Mouse (Mus musculus) kidney, postnatal 0 days (tissue): ENCODE measurements around the gene Dclk2. TPM values are rescaled to one million over a fixed set of nuclear protein-coding genes. Genes with fewer than 3 reads are reported as not detected.

Experiments used
- ATAC-seq: fragments of 200-750 bp; cut with Nextera tagmentation; replicated peaks from 2 replicates; pipeline ENCODE4 v1.8.0; 2017; ENCODE audit warnings: low read depth, moderate number of reproducible peaks, moderate TSS enrichment, moderate library complexity; ENCODE audit not compliant: low FRiP score
- DNase-seq: peaks from one replicate; pipeline ENCODE4 v3.0.0-alpha.2; 2016; ENCODE audit warnings: low spot score
- H3K27ac ChIP-seq: fragments of 300-500 bp; sonication (generic); 2 replicates; pipeline ENCODE4 v1.5.1; 2014; ENCODE audit warnings: mild to moderate bottlenecking
- H3K27me3 ChIP-seq: fragments of 300-500 bp; sonication (generic); 2 replicates; pipeline ENCODE4 v1.6.1; 2014; ENCODE audit warnings: low read length, mixed read lengths; ENCODE audit not compliant: insufficient read depth
- H3K36me3 ChIP-seq: fragments of 300-500 bp; sonication (generic); 2 replicates; pipeline ENCODE4 v1.6.1; 2014; ENCODE audit warnings: low read length, mixed read lengths; ENCODE audit not compliant: insufficient read depth
- H3K4me1 ChIP-seq: fragments of 300-500 bp; sonication (generic); replicated peaks from 2 replicates; pipeline ENCODE4 v1.6.1; 2014; ENCODE audit warnings: antibody characterized with exemption, low read length, mixed read lengths; ENCODE audit not compliant: insufficient read depth
- H3K4me2 ChIP-seq: fragments of 300-500 bp; sonication (generic); 2 replicates; pipeline ENCODE4 v1.6.1; 2014; ENCODE audit warnings: mild to moderate bottlenecking, low read length, moderate library complexity, mixed read lengths
- H3K4me3 ChIP-seq: fragments of 300-500 bp; sonication (generic); replicated peaks from 2 replicates; pipeline ENCODE4 v1.5.1; 2014; ENCODE audit warnings: low read depth, low read length
- H3K9ac ChIP-seq: fragments of 300-500 bp; sonication (generic); 2 replicates; pipeline ENCODE4 v1.6.1; 2014; ENCODE audit warnings: low read depth, low read length
- H3K9me3 ChIP-seq: fragments of 300-500 bp; sonication (generic); replicated peaks from 2 replicates; pipeline ENCODE4 v1.6.1; 2016; ENCODE audit warnings: low read length, inconsistent platforms, mixed read lengths
- CTCF ChIP-seq: IDR thresholded peaks from 2 replicates; pipeline ENCODE4 v1.5.1; 2016; ENCODE audit warnings: antibody characterized with exemption, low read depth, mild to moderate bottlenecking, moderate library complexity
- WGBS: fragments of 180-500 bp; shearing (Covaris S2); extraction: QIAGEN DNeasy Blood & Tissue Kit; methylation state at CpG from one replicate; pipeline ENCODE4 v1.1.7; 2014; 5-methylcytosine and 5-hydroxymethylcytosine counted together
- polyA plus RNA-seq: library from polyadenylated mRNA; unstranded; fragments of >200 nt; fragmentation: Nextera tagmentation; extraction: Ambion mirVana; gene quantifications from 2 replicates; pipeline ENCODE4 v1.2.1, GENCODE M21; 2015

Gene Dclk2
- polyA plus RNA-seq, 1 experiment from 2014 or later, result 2.3 TPM

DNA sequence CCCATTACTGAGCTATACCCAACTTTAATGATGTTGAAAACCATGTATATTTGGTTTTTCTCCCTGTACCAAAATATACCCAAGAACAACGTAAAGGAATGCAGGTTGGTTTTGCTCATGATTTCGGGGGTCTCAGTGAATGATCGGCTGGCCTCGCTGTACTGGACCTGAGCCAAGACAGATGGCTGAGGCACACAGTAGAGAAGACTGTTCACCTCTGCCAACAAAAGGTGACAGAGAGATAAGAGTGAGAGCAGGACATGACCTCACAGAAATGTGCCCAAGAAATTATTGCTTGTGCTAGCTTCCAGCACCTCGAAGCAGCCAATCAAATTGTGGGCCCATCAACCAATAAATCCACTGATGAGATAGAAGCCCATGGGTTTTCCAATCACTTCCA lies 22.3 kb downstream of the Dclk2 start:
- Histone ChIP-seq H3K4me2 (no peak overlapping the region), H3K27me3 (no peaks in the 10 kb centered on the region), H3K9me3 (no peaks in the 10 kb centered on the region), H3K27ac (no peak overlapping the region), H3K4me1 (no peaks in the 10 kb centered on the region), H3K9ac (no peak overlapping the region), H3K36me3 (no peaks in the 10 kb centered on the region), H3K4me3 (no peak overlapping the region)
- no peak for DNase-seq
- 94% methylated on average over 5 of the region's 5 CpGs for WGBS
- no peak for ATAC-seq
- no peak for TF ChIP-seq CTCF

- Histone ChIP-seq H3K4me2 (no peak overlapping the region), H3K36me3 (no peaks in the 10 kb centered on the region), H3K9ac (no peak overlapping the region), H3K9me3 (no peaks in the 10 kb centered on the region), H3K27me3 (no peaks in the 10 kb centered on the region), H3K4me1 (no peaks in the 10 kb centered on the region), H3K4me3 (no peak overlapping the region), H3K27ac (no peak overlapping the region)
- 67% methylated on average over 8 of the region's 8 CpGs for WGBS
- no peak for ATAC-seq
- DNase-seq, result no peak
- no peak for TF ChIP-seq CTCF
Measured at GRCm38 (mm10) chr3:86897551-86897950, 23.1 kb downstream of the Dclk2 start.

DNA sequence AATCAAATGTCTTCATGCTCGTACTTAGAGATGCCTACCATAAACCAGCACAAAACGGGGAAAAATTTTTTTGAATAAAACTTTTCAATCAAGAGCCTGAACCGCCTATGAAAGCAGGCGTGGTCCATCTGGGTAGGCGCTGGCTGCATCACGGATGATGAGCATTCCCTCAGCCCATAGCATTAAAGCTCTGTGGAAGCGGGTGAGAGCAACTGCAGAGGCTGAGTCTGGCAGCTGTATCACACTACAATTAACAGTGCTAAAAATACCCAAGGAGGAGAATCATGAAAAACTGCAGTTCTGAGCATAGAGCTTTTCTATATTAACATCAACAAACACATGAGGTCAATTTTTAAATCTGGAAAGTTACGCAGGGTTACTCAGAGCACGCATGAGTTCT lies 23.6 kb downstream of the Dclk2 start:
- WGBS, result 84% methylated on average over 9 of the region's 9 CpGs
- H3K9ac ChIP-seq, result no peak overlapping the region
- H3K9me3 ChIP-seq, result no peaks in the 10 kb centered on the region
- no peak for TF ChIP-seq CTCF
- H3K36me3 ChIP-seq, result no peaks in the 10 kb centered on the region
- no peaks in the 10 kb centered on the region for H3K4me1 ChIP-seq
- H3K4me2 ChIP-seq, result no peak overlapping the region
- no peak overlapping the region for H3K4me3 ChIP-seq
- no peaks in the 10 kb centered on the region for H3K27me3 ChIP-seq
- H3K27ac ChIP-seq, result no peak overlapping the region
- no peak for DNase-seq
- no peak for ATAC-seq

DNA sequence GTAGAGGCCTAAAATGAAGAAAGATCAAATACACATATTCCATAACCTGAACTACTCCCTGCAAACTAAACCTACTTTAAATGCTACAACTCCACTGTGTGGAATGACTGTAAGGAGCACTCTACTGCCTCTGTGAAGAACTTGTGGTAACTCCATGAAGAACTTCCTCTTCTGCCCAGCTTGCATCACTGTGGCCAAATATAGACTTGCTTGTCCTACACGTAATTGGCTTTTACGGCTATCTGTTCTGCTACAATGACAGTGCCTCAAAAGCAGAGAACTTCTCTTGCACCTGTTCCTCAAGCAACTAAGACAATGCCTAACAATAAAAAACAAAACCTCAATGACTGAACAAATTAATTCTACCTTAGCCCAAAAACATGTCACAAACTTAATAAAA lies 26.2 kb downstream of the Dclk2 start:
- Histone ChIP-seq H3K4me1 (no peaks in the 10 kb centered on the region), H3K4me3 (no peak overlapping the region), H3K27ac (no peak overlapping the region), H3K9ac (no peak overlapping the region), H3K27me3 (no peaks in the 10 kb centered on the region), H3K36me3 (no peaks in the 10 kb centered on the region), H3K9me3 (no peaks in the 10 kb centered on the region), H3K4me2 (no peak overlapping the region)
- 85% methylated on average over 2 of the region's 2 CpGs for whole genome bisulfite sequencing
- DNase-seq, result no peak
- no peak for TF ChIP-seq CTCF
- ATAC-seq, result no peak

DNA sequence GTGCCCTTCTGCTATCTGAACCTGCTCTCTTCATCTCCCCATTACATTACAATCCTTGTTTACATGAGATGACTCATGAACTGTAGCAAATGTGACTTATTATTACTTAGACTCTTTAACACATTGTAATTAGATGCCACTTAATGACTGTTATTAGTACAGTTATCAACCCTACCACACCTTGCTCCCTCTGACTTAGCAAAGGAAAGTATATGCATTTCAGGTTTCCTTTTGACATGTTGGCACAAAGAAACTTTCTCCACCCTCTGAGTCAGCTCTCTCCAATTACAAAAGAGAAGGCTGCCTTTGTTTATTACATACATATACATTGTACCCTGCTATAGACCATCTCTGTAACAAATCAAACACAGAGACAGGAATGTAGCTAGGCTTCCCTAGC lies 33.1 kb downstream of the Dclk2 start:
- H3K4me1 ChIP-seq, result no peaks in the 10 kb centered on the region
- H3K4me2 ChIP-seq, result no peak overlapping the region
- no peak for TF ChIP-seq CTCF

GRCm38 (mm10) chr3:86885180-86885579 lies 35.5 kb downstream of the Dclk2 start:
- TF ChIP-seq CTCF, result no peak
- Histone ChIP-seq H3K9ac (no peak overlapping the region), H3K27ac (no peak overlapping the region), H3K4me2 (no peak overlapping the region), H3K36me3 (no peaks in the 10 kb centered on the region), H3K27me3 (no peaks in the 10 kb centered on the region), H3K9me3 (no peaks in the 10 kb centered on the region), H3K4me1 (no peaks in the 10 kb centered on the region), H3K4me3 (no peak overlapping the region)
- ATAC-seq (no peak), DNase-seq (no peak)
- WGBS, result 95% methylated on average over 5 of the region's 5 CpGs

More for the DNA sequence above, 33.1 kb downstream of the Dclk2 start:
- H3K27ac ChIP-seq, result no peak overlapping the region
- H3K9me3 ChIP-seq, result no peaks in the 10 kb centered on the region
- H3K27me3 ChIP-seq, result no peaks in the 10 kb centered on the region
- H3K36me3 ChIP-seq, result no peaks in the 10 kb centered on the region
- no peak overlapping the region for H3K4me3 ChIP-seq
- ATAC-seq, result no peak
- H3K9ac ChIP-seq, result no peak overlapping the region
- no peak for DNase-seq

DNA sequence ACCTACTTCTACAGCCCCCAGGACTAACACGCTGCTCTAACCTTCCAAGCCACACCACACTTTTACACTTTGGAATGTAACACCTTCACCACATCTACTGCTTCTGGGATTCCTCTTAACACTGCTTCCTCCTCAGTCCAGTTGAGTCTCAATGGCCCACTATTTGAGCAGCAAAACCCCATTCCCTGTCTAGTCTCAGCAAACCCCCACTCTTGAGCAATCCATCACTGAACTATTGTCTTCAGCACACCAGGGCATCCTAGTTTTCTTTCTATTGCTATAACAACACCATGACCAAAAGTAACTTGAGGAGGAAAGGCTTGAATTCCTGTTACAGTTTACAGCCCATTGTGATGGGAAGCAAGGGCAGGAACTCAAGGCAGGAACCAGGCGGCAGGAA lies 36.2 kb downstream of the Dclk2 start:
- Histone ChIP-seq H3K4me3 (no peak overlapping the region), H3K9me3 (no peaks in the 10 kb centered on the region), H3K27me3 (no peaks in the 10 kb centered on the region), H3K9ac (no peak overlapping the region), H3K27ac (no peak overlapping the region), H3K36me3 (no peaks in the 10 kb centered on the region), H3K4me1 (no peaks in the 10 kb centered on the region), H3K4me2 (no peak overlapping the region)
- DNase-seq (no peak), ATAC-seq (no peak)
- WGBS, result 86% methylated on average over 2 of the region's 2 CpGs
- TF ChIP-seq CTCF, result no peak
